Mouse (Mus musculus) monocyte, adult 2 months (primary cell): ENCODE data around the gene Krr1.
"Not testable (repeated sequence)": the region's sequence is repeated elsewhere in the genome, so short reads cannot be mapped to it uniquely, and the experiment has no call there.

Experiments
- DNase-seq, 2 experiments: peaks; one replicate each; pipeline ENCODE4 v3.0.0; 2022; ENCODE audit warnings: low spot score in 2 of 2, low read depth in 1 of 2

Krr1 gene

DNA sequence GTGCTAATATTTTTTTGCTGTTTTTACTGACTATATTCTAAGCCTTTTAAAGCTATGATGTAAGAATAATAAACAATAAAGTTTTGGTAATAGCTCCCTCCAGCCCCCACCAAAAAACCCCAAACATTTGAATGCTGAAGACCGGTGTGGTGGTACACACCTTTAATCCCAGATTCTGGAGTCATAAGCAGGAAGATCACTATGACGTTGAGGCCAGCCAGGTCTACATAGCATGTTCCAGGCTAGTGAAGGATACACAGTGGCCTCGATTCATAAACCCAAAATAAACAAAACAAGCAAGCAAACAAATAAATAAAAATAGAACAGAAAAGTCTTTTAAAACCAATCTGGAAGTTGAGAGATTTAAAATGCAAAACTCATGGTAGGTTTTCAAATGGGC is 535 bp upstream of the Krr1 start:
- no peak for DNase-seq

GRCm38 (mm10) chr10:111977584-111977983 is 5.1 kb downstream of the Krr1 start:
- DNase-seq: peak in 1 of 2 experiments; percentile 51

DNA sequence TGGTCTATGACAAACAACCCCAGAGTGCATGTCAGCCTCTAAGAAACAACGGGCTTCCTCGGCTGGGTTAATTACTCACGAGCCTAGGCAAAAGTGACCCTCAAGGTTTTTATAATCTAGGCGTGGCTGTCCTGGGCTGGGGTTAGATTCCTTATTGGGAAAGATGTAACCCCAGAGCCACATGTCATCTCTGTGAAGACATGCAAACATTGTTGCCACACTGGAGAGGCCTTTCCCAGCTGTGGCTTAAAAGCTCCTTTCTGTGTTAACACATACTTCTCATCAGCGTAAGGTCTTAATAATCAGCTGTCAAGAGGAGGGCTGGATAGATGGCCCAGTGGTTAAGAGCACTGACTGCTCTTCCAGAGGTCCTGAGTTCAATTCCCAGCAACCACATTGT is 10.6 kb downstream of the Krr1 start:
- no peak for DNase-seq

DNA sequence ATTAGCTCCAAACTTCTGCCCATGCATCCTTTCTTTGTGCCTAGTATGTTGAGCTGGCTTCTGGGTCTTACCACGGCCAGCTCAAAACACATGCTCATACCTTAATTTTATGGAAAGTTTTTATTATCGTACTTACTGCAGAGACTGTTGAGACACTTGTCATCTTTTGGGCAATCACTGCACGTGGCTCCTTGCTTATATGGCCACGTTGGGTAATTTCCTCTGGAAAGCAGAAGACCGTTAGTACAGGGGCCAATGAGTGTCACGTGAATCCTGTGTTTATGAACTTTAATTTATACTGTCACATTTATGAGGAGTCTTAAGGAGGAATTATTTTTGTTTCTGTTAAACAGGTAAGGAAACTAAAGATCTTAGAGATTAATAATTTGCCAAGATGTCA is 14.0 kb downstream of the Krr1 start:
- DNase-seq: no peak

GRCm38 (mm10) chr10:111995803-111996548 is 23.5 kb downstream of the Krr1 start:
- no peak for DNase-seq

GRCm38 (mm10) chr10:111996549-111996904 is 24.1 kb downstream of the Krr1 start:
- DNase-seq: peak in 1 of 2 experiments; percentile 23

DNA sequence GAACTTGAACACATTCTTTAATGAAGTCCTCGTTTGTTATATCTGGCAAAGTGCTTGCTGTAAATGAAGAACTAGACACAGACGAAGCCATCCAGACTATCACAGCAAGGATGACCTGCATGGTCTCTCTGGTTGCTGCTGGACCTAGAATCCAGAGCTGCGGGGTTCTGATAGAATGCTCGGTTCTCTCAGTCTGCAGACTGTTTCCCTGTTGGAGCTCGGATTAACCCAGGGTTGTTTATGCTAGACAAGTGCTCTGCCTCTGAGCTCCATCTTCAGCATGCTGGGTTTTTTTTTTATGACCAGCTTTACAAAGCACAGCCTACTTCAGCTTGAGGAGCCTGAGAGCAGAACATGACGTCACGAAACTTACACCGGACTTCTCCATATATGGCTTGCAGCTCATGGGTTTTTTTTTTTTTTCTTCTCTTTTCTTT is 24.5 kb downstream of the Krr1 start:
- no peak for DNase-seq

GRCm38 (mm10) chr10:111997671-111998070 is 25.2 kb downstream of the Krr1 start:
- DNase-seq: no peak

DNA sequence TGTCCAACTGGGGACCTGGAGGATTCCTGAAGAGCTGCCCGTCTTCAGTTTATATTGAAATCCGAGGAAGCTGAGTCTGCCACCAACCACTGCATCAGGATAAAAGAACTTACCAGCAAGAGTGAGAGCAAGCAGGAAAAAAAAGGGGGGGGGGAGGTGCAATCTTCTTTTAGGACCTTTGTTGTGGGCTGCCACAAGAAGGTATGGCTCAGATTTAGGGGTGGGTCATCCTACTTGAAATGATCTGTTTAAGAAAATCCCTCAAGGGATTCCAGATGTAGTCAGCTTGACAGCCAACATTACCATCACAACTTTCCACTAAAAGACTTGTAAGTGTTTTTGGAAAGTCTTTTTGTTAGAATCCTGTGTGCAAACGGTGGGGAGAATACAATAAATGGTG is 27.3 kb downstream of the Krr1 start:
- no peak for DNase-seq

- DNase-seq: peak in 1 of 2 experiments; percentile 8
Observed at GRCm38 (mm10) chr10:112000568-112000967, 28.1 kb downstream of the Krr1 start.

DNA sequence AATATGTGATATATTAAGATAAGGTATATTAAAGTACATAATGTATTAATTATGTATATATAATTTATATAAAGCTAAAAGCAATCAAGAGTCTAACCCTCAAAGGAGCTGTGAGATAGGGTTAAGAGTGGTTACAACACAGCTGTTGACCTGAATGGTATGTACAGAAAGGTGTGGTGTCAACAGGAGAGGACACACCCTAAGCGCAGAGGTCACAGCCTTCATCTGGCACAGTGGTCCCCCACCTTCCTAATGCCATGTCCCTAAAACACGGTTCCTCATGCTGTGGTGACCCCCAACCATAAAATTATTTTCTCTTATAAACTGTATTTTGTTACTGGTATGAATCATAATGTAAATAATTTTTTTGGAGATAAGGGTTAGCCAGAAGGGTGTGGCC is 28.9 kb downstream of the Krr1 start:
- no peak for DNase-seq

- no peak for DNase-seq
Observed at GRCm38 (mm10) chr10:112001756-112002520, 29.5 kb downstream of the Krr1 start.

- peak; percentile 55 to 58 for DNase-seq
Observed at GRCm38 (mm10) chr10:112002544-112003215, 30.2 kb downstream of the Krr1 start, which contains the start of gene Glipr1. Gene Glipr1, minus strand, starts transcription at chr10:112002631.

GRCm38 (mm10) chr10:112009511-112009910 is 37.0 kb downstream of the Krr1 start:
- not testable (repeated sequence) for DNase-seq

DNA sequence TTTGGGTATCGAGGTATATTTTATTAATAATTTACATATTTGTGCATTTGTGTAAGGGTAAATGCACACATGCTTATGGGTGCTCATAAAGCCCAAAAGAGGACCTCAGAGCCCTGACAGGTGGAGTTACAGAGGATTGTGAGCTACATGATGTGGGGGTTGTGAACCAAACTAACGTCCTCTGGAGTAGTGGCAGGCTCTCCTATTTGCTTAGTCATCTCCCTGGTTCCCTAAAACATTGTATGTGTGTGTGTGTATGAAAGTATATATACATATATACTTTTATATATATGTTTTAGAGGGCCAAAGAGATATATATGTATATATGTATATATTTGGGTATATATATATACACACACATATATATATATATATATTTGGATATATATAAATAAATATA is 51.1 kb downstream of the Krr1 start:
- no peak for DNase-seq

DNA sequence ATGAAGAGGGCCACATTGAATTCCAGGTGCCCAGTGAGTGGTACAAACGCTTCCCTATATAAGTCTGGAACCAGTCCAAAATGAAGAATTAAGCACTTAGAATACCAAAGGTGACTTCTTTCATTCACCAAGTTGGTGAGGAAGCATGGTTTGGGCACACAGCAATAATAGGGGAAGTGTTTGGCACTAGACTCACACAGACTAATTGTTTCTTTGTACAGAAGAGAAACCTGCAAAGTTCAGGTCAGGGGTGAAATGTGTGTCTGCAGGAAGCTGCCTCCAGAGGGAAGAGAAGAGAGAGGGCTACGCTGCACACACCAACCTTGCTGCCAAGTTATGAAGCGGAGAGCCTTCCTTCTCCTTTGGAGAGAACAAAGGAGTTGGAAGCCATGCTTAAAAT is 56.2 kb downstream of the Krr1 start:
- DNase-seq: not testable (repeated sequence)
